Mouse (Mus musculus): ENCODE data around the gene Gstt1.

- TF ChIP-seq CTCF (IDR thresholded peaks at IDR 0.05; ENCODE audit: borderline replicate concordance, extremely low read depth, insufficient read depth, insufficient read length) (no peak), POLR2A (IDR thresholded peaks at IDR 0.05; ENCODE audit: borderline replicate concordance, extremely low read depth, insufficient read depth, insufficient read length, poor library complexity, severe bottlenecking) (no peak)
Observed at GRCm38 (mm10) chr10:75833456-75834080, 35.2 kb upstream of the Gstt1 start.

Measured in brain, embryonic 14.5 days (tissue).